Mouse (Mus musculus) heart, embryonic 12.5 days (tissue): ENCODE results near the gene Tas1r1. TPM values are rescaled to one million over a fixed set of nuclear protein-coding genes. Genes with fewer than 3 reads are reported as not detected.

Experiments
- ATAC-seq: fragments of 200-750 bp; cut with Nextera tagmentation; 2 replicates; pipeline ENCODE4 v1.8.0; 2017; ENCODE audit warnings: moderate TSS enrichment, moderate library complexity; ENCODE audit not compliant: insufficient number of reproducible peaks, low FRiP score
- H3K27ac ChIP-seq: fragments of 300-500 bp; sonication (generic); 2 replicates; pipeline ENCODE4 v1.5.1; 2016; ENCODE audit warnings: mild to moderate bottlenecking, moderate library complexity; ENCODE audit not compliant: poor library complexity, severe bottlenecking
- H3K27me3 ChIP-seq: fragments of 300-500 bp; sonication (generic); replicated peaks from 2 replicates; pipeline ENCODE4 v1.6.1; 2016; ENCODE audit warnings: mild to moderate bottlenecking, moderate library complexity
- H3K36me3 ChIP-seq: fragments of 300-500 bp; sonication (generic); 2 replicates; pipeline ENCODE4 v1.6.1; 2016; ENCODE audit warnings: mild to moderate bottlenecking, moderate library complexity
- H3K4me1 ChIP-seq: fragments of 300-500 bp; sonication (generic); replicated peaks from 2 replicates; pipeline ENCODE4 v1.6.1; 2016; ENCODE audit warnings: mild to moderate bottlenecking
- H3K4me2 ChIP-seq: fragments of 300-500 bp; sonication (generic); 2 replicates; pipeline ENCODE4 v1.6.1; 2016; ENCODE audit warnings: mild to moderate bottlenecking, moderate library complexity
- H3K4me3 ChIP-seq: fragments of 300-500 bp; sonication (generic); 2 replicates; pipeline ENCODE4 v1.5.1; 2016; ENCODE audit warnings: mild to moderate bottlenecking
- H3K9ac ChIP-seq: fragments of 300-500 bp; sonication (generic); 2 replicates; pipeline ENCODE4 v1.6.1; 2016; ENCODE audit warnings: mild to moderate bottlenecking, moderate library complexity
- H3K9me3 ChIP-seq: fragments of 300-500 bp; sonication (generic); replicated peaks from 2 replicates; pipeline ENCODE4 v1.6.1; 2016; ENCODE audit warnings: mild to moderate bottlenecking, moderate library complexity
- WGBS: fragments of 180-500 bp; shearing (Covaris S2); methylation state at CpG from one replicate; pipeline ENCODE4 v1.1.7; 2016; 5-methylcytosine and 5-hydroxymethylcytosine counted together
- polyA plus RNA-seq: library from polyadenylated mRNA; unstranded; fragments of >200 nt; fragmentation: Nextera tagmentation; extraction: Ambion mirVana; gene quantifications from 2 replicates; pipeline ENCODE4 v1.2.1, GENCODE M21; 2016

Tas1r1 gene
- polyA plus RNA-seq, 1 experiment from 2014 or later, result 0.13 TPM

- WGBS, result 3% methylated on average over 13 of the region's 13 CpGs
- H3K4me3 ChIP-seq, result peak overlapping the region; percentile 99
- H3K4me1 ChIP-seq, result peaks cover 32% of the 10 kb centered on the region
- peaks cover 14% of the 10 kb centered on the region for H3K36me3 ChIP-seq
- H3K27ac ChIP-seq, result peak overlapping the region; percentile 90
- no peak for ATAC-seq
- H3K9ac ChIP-seq, result peak overlapping the region; percentile 85
- no peaks in the 10 kb centered on the region for H3K9me3 ChIP-seq
- H3K4me2 ChIP-seq, result peak overlapping the region; percentile 67
- H3K27me3 ChIP-seq, result no peaks in the 10 kb centered on the region
Observed at GRCm38 (mm10) chr4:151996951-151997222, 41.5 kb downstream of the Tas1r1 start.

- Histone ChIP-seq H3K4me2 (peak within 1 kb of the TSS; percentile 89), H3K27ac (peak within 1 kb of the TSS; percentile 90), H3K9me3 (no peaks in the 10 kb centered on the region), H3K4me3 (peak within 1 kb of the TSS; percentile 99), H3K9ac (peak within 1 kb of the TSS; percentile 100), H3K36me3 (peaks cover 19% of the 10 kb centered on the region), H3K4me1 (peaks cover 32% of the 10 kb centered on the region), H3K27me3 (no peaks in the 10 kb centered on the region)
- WGBS, result under 1% methylated on average over 93 of the region's 94 CpGs
- ATAC-seq, result peak; percentile 97
Observed at GRCm38 (mm10) chr4:151996173-151996950, 42.0 kb downstream of the Tas1r1 start, which contains the start of gene Phf13. Gene Phf13, minus strand, starts transcription at chr4:151996258.

- H3K27me3 ChIP-seq, result no peaks in the 10 kb centered on the region
- H3K4me3 ChIP-seq, result peak overlapping the region; percentile 99
- H3K9ac ChIP-seq, result peak overlapping the region; percentile 100
- peak; percentile 15 for ATAC-seq
- peak overlapping the region; percentile 85 for H3K27ac ChIP-seq
- H3K9me3 ChIP-seq, result no peaks in the 10 kb centered on the region
- peaks cover 28% of the 10 kb centered on the region for H3K4me1 ChIP-seq
- H3K4me2 ChIP-seq, result peak overlapping the region; percentile 89
- WGBS, result under 1% methylated on average over 72 of the region's 111 CpGs
- H3K36me3 ChIP-seq, result peaks cover 27% of the 10 kb centered on the region
Observed at GRCm38 (mm10) chr4:151995371-151996172, 42.8 kb downstream of the Tas1r1 start.

GRCm38 (mm10) chr4:151994228-151995171, 43.9 kb downstream of the Tas1r1 start:
- H3K4me3 ChIP-seq, result peak overlapping the region; percentile 99
- H3K36me3 ChIP-seq, result peaks cover 31% of the 10 kb centered on the region
- H3K27me3 ChIP-seq, result no peaks in the 10 kb centered on the region
- peak overlapping the region; percentile 85 for H3K27ac ChIP-seq
- peak overlapping the region; percentile 100 for H3K9ac ChIP-seq
- peak overlapping the region; percentile 89 for H3K4me2 ChIP-seq
- WGBS, result 1% methylated on average over 55 of the region's 61 CpGs
- H3K4me1 ChIP-seq, result peaks cover 28% of the 10 kb centered on the region
- H3K9me3 ChIP-seq, result no peaks in the 10 kb centered on the region
- ATAC-seq, result no peak

GRCm38 (mm10) chr4:151993035-151993434, 45.3 kb downstream of the Tas1r1 start:
- no peak overlapping the region for H3K4me3 ChIP-seq
- H3K27me3 ChIP-seq, result no peaks in the 10 kb centered on the region
- H3K9ac ChIP-seq, result peak overlapping the region; percentile 38; the same call in 1 of the 2 replicates
- peaks cover 31% of the 10 kb centered on the region for H3K36me3 ChIP-seq
- H3K27ac ChIP-seq, result no peak overlapping the region
- WGBS, result 70% methylated on average over 6 of the region's 6 CpGs
- H3K4me2 ChIP-seq, result peak overlapping the region; percentile 11; the same call in 1 of the 2 replicates
- no peak for ATAC-seq
- no peaks in the 10 kb centered on the region for H3K9me3 ChIP-seq
- H3K4me1 ChIP-seq, result peaks cover 35% of the 10 kb centered on the region

- Histone ChIP-seq H3K9me3 (no peaks in the 10 kb centered on the region), H3K27me3 (no peaks in the 10 kb centered on the region), H3K4me1 (peaks cover 33% of the 10 kb centered on the region), H3K4me3 (no peak overlapping the region), H3K27ac (no peak overlapping the region), H3K9ac (no peak overlapping the region), H3K36me3 (peaks cover 31% of the 10 kb centered on the region), H3K4me2 (no peak overlapping the region)
- no peak for ATAC-seq
- WGBS, result 87% methylated on average over 9 of the region's 9 CpGs
Observed at GRCm38 (mm10) chr4:151992091-151992490, 46.3 kb downstream of the Tas1r1 start.

- Histone ChIP-seq H3K4me2 (peak overlapping the region; percentile 85), H3K4me3 (peak overlapping the region; percentile 69), H3K9ac (peak overlapping the region; percentile 86), H3K9me3 (no peaks in the 10 kb centered on the region), H3K27ac (peak overlapping the region; percentile 64; the same call in 1 of the 2 replicates), H3K4me1 (peaks cover 42% of the 10 kb centered on the region), H3K36me3 (peaks cover 39% of the 10 kb centered on the region), H3K27me3 (no peaks in the 10 kb centered on the region)
- ATAC-seq, result no peak
- 38% methylated on average over 6 of the region's 6 CpGs for WGBS
Observed at GRCm38 (mm10) chr4:151989110-151989488, 49.3 kb downstream of the Tas1r1 start.

- H3K4me1 ChIP-seq, result peaks cover 43% of the 10 kb centered on the region
- H3K4me2 ChIP-seq, result peak within 1 kb of the TSS; percentile 85
- WGBS, result under 1% methylated on average over 54 of the region's 54 CpGs
- H3K9ac ChIP-seq, result peak within 1 kb of the TSS; percentile 86
- H3K9me3 ChIP-seq, result no peaks in the 10 kb centered on the region
- peaks cover 42% of the 10 kb centered on the region for H3K36me3 ChIP-seq
- peak; percentile 73 for ATAC-seq
- H3K27ac ChIP-seq, result peak within 1 kb of the TSS; percentile 64
- H3K27me3 ChIP-seq, result no peaks in the 10 kb centered on the region
- peak within 1 kb of the TSS; percentile 69 for H3K4me3 ChIP-seq
Observed at GRCm38 (mm10) chr4:151988342-151989109, 49.8 kb downstream of the Tas1r1 start, which contains the start of gene Thap3. Gene Thap3, minus strand, starts transcription at chr4:151988997.

GRCm38 (mm10) chr4:151988014-151988341, 50.4 kb downstream of the Tas1r1 start:
- H3K27ac ChIP-seq, result no peak overlapping the region
- no peak for ATAC-seq
- peaks cover 43% of the 10 kb centered on the region for H3K4me1 ChIP-seq
- H3K9ac ChIP-seq, result peak overlapping the region; percentile 86
- H3K4me2 ChIP-seq, result peak overlapping the region; percentile 85
- H3K36me3 ChIP-seq, result peaks cover 39% of the 10 kb centered on the region
- H3K27me3 ChIP-seq, result no peaks in the 10 kb centered on the region
- H3K4me3 ChIP-seq, result peak overlapping the region; percentile 69
- H3K9me3 ChIP-seq, result no peaks in the 10 kb centered on the region
- WGBS, result 25% methylated on average over 10 of the region's 10 CpGs

GRCm38 (mm10) chr4:151986650-151987049, 51.7 kb downstream of the Tas1r1 start:
- H3K9me3 ChIP-seq, result no peaks in the 10 kb centered on the region
- peaks cover 47% of the 10 kb centered on the region for H3K4me1 ChIP-seq
- peak overlapping the region; percentile 22; the same call in 1 of the 2 replicates for H3K9ac ChIP-seq
- WGBS, result 65% methylated on average over 8 of the region's 8 CpGs
- H3K4me3 ChIP-seq, result no peak overlapping the region
- H3K36me3 ChIP-seq, result peaks cover 34% of the 10 kb centered on the region
- H3K27ac ChIP-seq, result no peak overlapping the region
- no peak for ATAC-seq
- H3K4me2 ChIP-seq, result no peak overlapping the region
- H3K27me3 ChIP-seq, result no peaks in the 10 kb centered on the region
